Mouse (Mus musculus) cerebellum, postnatal 4 days (tissue): ENCODE data around the gene Slc25a19.

Source experiments
- DNase-seq, 2 experiments: peaks; one replicate each; pipeline ENCODE4 v3.0.0; 2022; ENCODE audit warnings: low spot score in 2 of 2, mixed read lengths in 1 of 2

The Slc25a19 gene

DNA sequence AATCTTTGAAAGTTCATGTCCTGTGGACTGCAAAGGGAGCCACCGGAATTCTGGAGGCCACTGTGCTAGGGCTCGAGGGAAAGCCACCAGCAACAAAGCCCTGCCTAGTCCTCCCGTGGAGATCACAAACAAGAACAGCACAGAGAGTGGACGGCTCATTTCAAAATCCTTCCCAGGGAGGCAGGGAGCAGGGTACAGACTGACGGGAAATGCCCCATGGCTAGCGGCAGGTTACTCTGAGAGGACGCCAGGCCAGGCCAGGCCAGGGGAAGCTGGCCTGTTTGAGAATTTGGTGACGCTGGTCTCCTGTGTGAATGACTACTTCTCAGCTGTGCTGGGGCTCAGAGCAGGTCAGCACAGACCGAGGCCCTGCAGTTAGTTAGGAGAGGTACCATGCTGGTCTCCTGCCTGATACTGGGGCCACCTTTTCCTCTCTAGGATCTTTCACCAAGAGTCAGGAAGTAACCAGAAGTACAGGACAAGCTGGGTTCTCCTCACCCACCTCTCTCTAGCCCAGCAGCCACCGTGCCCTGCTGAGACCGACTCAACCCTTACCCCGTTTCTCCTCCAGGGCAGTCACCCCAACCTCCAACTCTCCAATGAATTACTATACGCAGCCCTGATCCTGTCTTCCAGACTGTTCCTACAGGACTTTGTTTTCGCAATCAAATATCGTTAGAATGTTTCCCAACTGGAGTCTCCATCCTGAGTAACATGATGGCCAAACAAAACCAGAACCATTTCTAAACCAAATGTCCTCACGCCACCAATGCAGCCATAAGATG is 9.2 kb downstream of the Slc25a19 start:
- no peak for DNase-seq

DNA sequence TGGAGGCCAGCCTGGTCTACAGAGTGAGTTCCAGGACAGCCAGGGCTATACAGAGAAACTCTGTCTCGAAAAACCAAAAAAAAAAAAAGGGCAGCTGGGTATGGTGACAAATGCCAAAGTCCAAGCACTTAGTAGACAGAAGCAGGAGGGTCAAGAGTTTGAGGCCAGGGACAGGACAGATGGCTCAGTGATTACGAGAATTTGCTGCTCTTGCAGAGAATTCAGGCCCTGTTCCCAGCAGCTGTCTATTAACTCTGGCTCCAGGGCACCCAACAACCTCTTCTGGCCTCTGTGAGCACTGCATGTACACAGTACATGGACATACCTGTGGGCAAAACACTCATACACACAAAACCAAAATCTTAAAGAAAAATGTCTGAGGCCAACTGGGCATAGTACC is 10.1 kb downstream of the Slc25a19 start:
- DNase-seq: no peak

- DNase-seq: no peak
Measured at GRCm38 (mm10) chr11:115616893-115617292, 11.2 kb downstream of the Slc25a19 start.

DNA sequence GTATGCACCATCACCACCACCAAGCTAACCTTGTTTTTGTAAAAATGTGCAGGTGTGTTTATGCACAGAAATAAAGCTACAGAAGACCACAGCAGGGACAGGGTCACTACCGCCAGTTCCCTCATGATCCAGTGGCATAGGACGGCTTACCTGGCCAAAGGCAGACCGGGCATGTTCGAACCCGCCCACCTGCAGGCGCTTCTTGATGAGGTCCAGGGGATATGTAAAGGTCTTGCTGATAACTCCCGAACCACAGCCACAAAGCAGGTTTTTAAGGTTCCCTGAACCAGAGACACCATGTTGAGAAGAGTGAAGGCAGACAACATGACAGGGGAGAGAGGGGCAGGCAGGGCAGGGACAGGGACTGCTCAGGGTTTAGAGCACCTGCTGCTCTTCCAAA is 11.7 kb downstream of the Slc25a19 start:
- DNase-seq: no peak

- DNase-seq: no peak
Measured at GRCm38 (mm10) chr11:115615875-115616274, 12.2 kb downstream of the Slc25a19 start.

DNA sequence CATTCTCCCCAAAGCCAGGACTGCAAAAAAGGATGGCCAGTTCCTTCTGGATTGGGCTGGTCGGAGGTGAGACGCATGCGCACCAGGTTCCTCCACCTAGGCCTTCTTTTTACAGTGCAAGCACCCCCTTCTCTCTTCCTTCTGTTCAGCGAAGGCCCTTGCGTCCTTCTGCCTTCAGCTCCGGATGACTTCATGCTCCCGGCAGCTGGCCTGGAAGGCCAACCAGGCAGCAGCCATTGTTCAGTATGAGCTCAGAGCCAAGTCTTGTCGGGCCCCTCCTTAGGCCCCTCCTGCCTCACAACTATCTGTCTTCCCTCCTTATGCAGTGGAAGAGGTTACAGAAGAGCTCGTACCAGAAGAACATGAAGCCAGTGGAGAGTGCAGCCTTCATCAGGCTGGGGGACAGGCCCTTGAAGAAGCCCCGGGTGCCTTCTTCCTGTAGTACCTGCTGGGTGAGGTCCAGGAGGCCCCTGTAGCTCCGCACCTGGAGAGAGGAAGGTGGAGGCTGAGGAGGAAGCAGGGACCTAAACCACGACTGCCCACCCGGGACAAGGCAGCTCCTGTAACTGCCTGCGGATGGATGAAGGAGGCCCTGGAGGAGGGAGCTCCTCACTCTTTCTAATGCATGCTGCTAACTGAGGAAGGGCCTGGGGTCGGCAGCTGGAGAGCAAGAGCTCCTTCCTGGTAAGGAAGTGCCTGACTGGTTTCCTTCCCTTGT is 12.8 kb downstream of the Slc25a19 start:
- no peak for DNase-seq

- no peak for DNase-seq
Measured at GRCm38 (mm10) chr11:115614346-115615107, 13.6 kb downstream of the Slc25a19 start.

DNA sequence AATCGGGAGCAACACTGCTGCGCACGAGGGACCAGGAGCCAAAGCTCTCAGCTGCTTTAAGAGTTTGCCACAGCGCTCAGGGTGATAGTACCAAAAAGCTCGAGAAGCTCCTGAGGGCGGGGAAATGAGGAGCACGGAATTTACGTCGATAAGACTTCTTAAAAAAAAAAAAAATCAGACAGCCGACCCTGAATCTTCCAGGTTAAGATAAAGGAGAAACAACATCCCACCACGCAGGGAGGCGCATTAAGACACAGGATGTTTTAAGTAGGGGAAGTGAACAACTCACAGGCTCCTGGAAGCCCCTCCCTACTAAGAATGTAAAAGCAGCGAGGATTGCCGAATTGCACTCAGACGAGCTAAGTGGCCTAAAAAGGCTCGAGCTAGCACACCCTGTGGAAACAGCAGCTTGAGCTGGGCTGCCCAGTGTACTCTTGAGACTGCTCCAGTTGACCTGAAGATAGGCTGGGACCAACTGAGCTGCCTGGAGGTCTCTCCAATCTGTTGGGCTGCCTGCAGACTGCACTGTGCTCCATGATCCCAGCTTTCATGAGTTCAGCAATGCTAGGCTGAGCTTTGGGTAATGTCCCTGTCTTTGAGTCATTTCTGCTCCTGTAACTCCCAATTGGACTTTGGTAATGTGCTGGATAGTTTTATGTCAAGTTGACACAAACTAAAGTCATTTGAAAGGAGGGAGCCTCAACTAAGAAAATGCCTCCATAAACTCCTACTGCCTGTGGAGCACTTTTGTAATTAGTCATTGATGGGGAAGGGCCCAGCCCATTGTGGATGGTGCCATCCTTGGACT is 14.8 kb downstream of the Slc25a19 start:
- DNase-seq: no peak

GRCm38 (mm10) chr11:115612410-115613137 is 15.5 kb downstream of the Slc25a19 start, which contains the start of gene Mif4gd:
Mif4gd (minus strand) TSS chr11:115612969.
- peak; percentile 49 to 79 for DNase-seq

- peak; percentile 53 to 68 for DNase-seq
Measured at GRCm38 (mm10) chr11:115612059-115612409, 16.1 kb downstream of the Slc25a19 start.

GRCm38 (mm10) chr11:115611173-115611572 is 16.9 kb downstream of the Slc25a19 start:
- no peak for DNase-seq

GRCm38 (mm10) chr11:115609576-115609975 is 18.5 kb downstream of the Slc25a19 start:
- no peak for DNase-seq

DNA sequence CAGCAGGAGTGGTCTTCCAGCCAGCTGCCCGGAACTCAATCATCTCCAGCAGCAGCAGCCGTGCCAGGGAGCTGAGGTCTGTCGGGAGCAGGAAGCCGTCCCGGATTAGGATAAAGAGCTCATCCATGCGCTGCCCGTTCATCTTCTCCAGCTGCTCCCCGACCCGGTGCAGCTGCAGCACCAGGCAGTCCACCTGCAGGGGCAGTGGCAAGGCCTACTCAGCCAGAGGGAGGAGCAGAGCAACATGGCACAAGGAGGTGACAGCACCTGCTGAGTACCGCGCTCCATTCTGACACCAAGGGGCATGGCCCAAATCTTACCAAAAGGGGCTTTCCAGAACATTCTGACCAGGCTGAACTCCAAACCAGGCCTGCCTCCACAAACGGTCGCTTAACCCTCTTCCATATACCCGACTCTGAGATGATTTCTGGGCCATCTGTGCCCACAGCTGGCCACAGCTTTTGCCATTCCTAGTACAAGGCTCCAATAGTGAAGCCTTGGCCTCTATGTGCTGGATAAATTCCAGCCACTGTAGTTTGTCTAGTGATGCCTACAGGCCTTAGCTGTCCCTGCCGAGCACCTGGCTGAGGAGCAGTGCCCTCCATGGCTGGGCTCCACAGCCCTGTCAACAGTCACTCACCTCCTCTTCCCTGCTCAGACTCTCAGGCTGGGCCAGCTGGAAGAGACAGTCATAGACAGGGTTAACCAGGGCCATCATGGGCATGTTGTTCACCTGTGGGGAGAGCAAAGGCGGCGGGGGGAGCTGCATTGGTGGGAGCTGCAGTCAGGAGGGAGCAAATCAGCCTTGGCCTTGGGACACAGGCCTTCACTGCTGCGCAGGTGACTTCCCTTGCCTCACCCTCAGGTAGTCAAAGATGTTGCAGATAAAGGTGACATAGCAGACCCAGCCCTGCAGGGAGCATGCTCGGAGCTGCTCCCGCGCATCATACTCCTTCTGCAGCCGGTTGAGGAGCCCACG is 19.4 kb downstream of the Slc25a19 start:
- DNase-seq: peak in 1 of 2 experiments; percentile 57

- no peak for DNase-seq
Measured at GRCm38 (mm10) chr11:115606733-115607132, 21.4 kb downstream of the Slc25a19 start.

DNA sequence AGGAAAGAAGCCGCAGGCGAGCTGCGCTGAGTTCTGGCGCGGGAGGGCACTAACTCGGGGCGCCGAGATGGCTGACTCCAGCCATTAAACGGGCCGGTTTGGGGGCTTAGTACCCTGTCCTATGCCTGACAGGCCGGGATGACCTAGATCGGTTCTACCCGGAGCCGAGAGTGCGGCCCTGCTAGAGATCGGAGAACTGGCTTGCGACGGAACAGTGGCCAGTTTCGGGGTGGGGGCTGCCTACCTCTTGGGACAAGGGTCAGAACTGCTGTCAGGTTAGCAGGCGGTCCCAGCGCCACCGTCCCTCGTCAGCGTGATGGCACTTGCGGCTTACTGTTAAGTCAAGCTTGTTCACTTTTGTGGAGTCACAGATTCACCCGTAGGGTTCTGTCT is 23.8 kb downstream of the Slc25a19 start:
- DNase-seq: no peak

DNA sequence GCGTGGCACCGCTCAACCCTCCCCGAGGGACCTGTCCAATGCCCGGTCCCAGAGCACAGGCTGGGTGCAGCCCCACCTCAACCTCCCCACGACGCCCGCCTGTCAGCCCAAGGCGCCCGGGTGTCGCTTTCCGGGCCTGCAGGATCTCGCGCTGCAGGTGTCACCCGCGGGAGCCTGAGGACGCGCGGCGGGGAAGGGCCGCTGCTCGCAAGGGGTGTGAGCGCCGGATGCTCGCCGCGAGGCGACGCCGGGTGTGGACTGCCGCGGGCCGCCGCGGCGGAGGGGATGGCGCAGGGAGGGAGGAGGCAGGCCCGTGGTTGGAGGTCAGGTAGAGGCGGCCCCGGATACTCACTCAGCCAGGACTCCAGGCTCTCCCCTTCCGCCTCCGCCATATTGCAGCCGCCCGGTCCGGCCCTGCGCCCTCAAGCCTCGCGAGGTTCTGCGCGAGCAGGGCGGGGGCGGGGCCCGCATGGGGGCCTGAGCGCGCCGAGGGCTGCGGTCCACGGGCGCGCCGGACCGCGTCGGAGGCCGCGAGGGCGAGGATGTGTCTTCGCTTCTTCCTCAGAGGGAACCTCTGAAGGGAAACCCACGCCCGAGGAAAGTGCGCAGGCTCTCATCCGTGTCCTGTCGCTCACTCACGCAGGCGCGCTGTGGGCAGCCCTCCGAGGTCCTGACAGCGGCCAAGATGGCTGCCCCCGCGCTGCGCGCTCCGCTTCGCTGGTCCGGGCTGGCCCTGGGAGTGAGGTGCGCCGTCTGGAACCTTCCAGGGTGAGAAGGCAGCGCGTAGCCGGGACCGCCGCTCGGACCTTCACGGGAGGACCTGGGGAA is 24.4 kb downstream of the Slc25a19 start, which contains the start of the genes Mrps7 and Gga3:
TSS of gene Mrps7 (plus strand) at position 450 of the 828 bp plus-strand sequence.
TSS of gene Gga3 (minus strand) at position 576 of the 828 bp plus-strand sequence.
- peak; percentile 74 to 90 for DNase-seq

GRCm38 (mm10) chr11:115603128-115603475 is 25.0 kb downstream of the Slc25a19 start:
- no peak for DNase-seq

DNA sequence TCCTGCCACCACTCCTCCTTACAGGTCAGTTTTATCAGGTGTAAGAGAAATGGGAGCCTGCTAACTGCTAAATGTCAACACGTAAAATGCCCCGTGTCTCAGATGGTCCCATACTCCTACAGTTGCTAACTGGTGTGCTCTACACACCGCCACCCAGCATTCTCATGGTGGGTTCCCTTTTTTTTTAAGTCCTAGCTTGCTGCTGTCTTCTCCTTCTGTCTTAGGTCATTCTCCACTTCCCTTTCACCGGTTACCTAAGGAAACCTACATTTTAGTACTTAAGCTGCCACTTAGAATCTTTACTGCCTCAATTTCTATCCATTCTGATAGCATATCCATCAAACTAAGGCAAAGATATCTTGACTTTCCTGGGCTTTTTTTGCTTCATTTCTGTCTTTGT is 26.9 kb downstream of the Slc25a19 start:
- DNase-seq: no peak

- no peak for DNase-seq
Measured at GRCm38 (mm10) chr11:115600743-115601142, 27.4 kb downstream of the Slc25a19 start.
